Mouse (Mus musculus): ENCODE measurements at regions not wholly inside any gene's neighbourhood (a gene's known extent, or its start where the extent isn't known, plus 50 kb on each side); places are given as distances from the start of the nearest gene placed in this dataset.

DNA sequence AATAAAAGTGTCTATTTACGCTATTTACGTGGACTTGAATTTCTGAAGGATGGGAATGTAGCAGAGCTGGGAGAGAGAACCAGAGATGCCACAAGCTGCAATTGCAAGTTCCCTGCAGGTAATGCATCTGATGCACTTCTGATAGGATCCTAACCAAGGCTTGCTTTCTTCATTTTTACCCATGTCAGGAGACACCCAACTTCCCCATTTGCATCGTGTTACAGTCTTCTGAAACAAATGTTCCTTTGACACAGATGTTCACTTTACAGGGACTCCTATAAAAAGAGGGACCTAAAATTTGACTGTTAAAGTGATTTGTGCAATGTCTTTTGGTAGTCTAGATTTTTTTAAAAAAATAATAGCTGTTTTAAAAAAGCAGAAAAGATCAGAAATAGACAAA is 241.5 kb upstream of the Trib2 start:
- Histone ChIP-seq H3K4me2 (no peak overlapping the region), H3K4me1 (replicated peaks; ENCODE audit: control insufficient read depth, insufficient read depth, low read length) (no peaks in the 10 kb centered on the region), H3K4me3 (ENCODE audit: low read depth, low read length) (no peak overlapping the region), H3K36me3 (ENCODE audit: control insufficient read depth, insufficient read depth, low read length) (no peaks in the 10 kb centered on the region), H3K27ac (ENCODE audit: low read depth, low read length) (no peak overlapping the region), H3K9ac (ENCODE audit: low read depth, low read length) (no peak overlapping the region), H3K27me3 (replicated peaks; ENCODE audit: control insufficient read depth, insufficient read depth, low read length) (no peaks in the 10 kb centered on the region), H3K9me3 (ENCODE audit: control insufficient read depth, low read length) (no peaks in the 10 kb centered on the region)
- ATAC-seq (replicated peaks; ENCODE audit: low FRiP score) (no peak), DNase-seq (ENCODE audit: low spot score) (no peak)
- WGBS = 71% methylated on average over 3 of the region's 3 CpGs

DNA sequence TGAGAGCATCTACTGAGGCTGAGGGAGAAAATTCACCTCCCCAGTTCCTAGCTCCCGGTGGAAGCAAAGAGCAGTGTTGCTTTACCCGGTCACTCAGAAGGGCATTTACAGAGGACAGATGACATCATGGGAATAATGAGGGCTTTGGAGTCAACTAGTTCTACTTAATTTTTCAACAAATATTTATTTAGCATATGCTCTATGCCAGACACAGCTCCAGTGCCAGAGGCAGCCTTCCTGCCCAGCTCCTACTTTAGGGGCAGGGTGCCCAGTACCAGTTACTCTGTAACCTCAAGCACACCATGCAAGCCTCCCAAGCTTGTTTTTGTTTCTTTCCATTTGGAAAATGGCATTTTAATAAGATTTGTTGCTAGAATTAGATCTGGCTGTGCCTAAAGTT is 240.1 kb upstream of the Trib2 start:
- H3K9ac ChIP-seq (ENCODE audit: low read depth, low read length) = no peak overlapping the region
- H3K36me3 ChIP-seq (ENCODE audit: control insufficient read depth, insufficient read depth, low read length) = no peaks in the 10 kb centered on the region
- no peak overlapping the region for H3K4me2 ChIP-seq
- DNase-seq (ENCODE audit: low spot score) (no peak), ATAC-seq (replicated peaks; ENCODE audit: low FRiP score) (no peak)
- 74% methylated on average over 2 of the region's 2 CpGs for WGBS
- no peaks in the 10 kb centered on the region for H3K27me3 ChIP-seq (replicated peaks; ENCODE audit: control insufficient read depth, insufficient read depth, low read length)
- H3K4me3 ChIP-seq (ENCODE audit: low read depth, low read length) = no peak overlapping the region
- H3K27ac ChIP-seq (ENCODE audit: low read depth, low read length) = no peak overlapping the region
- H3K9me3 ChIP-seq (ENCODE audit: control insufficient read depth, low read length) = no peaks in the 10 kb centered on the region
- no peaks in the 10 kb centered on the region for H3K4me1 ChIP-seq (replicated peaks; ENCODE audit: control insufficient read depth, insufficient read depth, low read length)

DNA sequence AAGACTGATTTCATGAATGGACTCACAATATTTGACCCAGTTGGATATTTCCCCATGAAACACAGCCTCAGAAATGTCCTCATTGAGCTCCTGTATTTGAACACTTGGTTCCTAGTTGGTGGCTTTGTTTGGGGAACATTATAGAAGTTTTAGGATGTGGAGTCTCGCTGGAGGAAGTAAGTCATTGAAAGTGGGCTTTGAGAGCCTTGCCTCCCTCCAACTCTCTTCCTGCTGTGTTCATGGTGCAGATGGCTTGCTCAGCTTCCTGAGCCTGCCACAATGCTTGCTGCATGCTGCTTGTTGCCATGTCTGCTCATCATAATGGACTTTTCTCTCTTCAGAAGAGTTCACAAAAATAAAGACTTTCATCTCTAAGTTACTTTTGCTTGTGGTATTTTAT is 239.5 kb upstream of the Trib2 start:
- Histone ChIP-seq H3K27me3 (replicated peaks; ENCODE audit: control insufficient read depth, insufficient read depth, low read length) (no peaks in the 10 kb centered on the region), H3K4me1 (replicated peaks; ENCODE audit: control insufficient read depth, insufficient read depth, low read length) (no peaks in the 10 kb centered on the region), H3K4me2 (no peak overlapping the region), H3K4me3 (ENCODE audit: low read depth, low read length) (no peak overlapping the region), H3K36me3 (ENCODE audit: control insufficient read depth, insufficient read depth, low read length) (no peaks in the 10 kb centered on the region), H3K9me3 (ENCODE audit: control insufficient read depth, low read length) (no peaks in the 10 kb centered on the region), H3K9ac (ENCODE audit: low read depth, low read length) (no peak overlapping the region), H3K27ac (ENCODE audit: low read depth, low read length) (no peak overlapping the region)
- no peak for ATAC-seq (replicated peaks; ENCODE audit: low FRiP score)
- no peak for DNase-seq (ENCODE audit: low spot score)
- WGBS = 37% methylated on average over 1 of the region's 1 CpGs

DNA sequence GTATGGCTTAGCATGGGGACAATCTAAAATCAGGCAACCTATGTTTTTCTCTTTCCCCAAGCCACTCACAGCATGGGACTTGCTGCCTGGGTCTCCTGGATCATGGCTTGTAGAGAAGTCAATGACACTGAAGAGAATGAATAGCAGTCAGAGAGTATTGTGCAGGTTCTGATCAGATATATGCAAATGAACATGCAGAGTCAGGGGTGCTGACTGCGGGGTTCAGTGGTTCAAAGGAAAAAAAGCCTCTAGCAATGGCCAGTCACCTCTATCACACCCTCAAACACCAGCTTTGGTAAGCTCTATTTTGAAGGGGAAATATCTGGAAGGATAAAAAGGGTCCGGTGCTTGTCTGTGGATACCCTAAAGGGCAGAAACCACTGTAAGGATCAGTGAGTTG is 237.9 kb upstream of the Trib2 start:
- WGBS = 81% methylated on average over 2 of the region's 2 CpGs
- Histone ChIP-seq H3K4me2 (no peak overlapping the region), H3K36me3 (ENCODE audit: control insufficient read depth, insufficient read depth, low read length) (no peaks in the 10 kb centered on the region), H3K4me3 (ENCODE audit: low read depth, low read length) (no peak overlapping the region), H3K27ac (ENCODE audit: low read depth, low read length) (no peak overlapping the region), H3K9me3 (ENCODE audit: control insufficient read depth, low read length) (no peaks in the 10 kb centered on the region), H3K4me1 (replicated peaks; ENCODE audit: control insufficient read depth, insufficient read depth, low read length) (no peaks in the 10 kb centered on the region), H3K27me3 (replicated peaks; ENCODE audit: control insufficient read depth, insufficient read depth, low read length) (no peaks in the 10 kb centered on the region), H3K9ac (ENCODE audit: low read depth, low read length) (no peak overlapping the region)
- DNase-seq (ENCODE audit: low spot score) (no peak), ATAC-seq (replicated peaks; ENCODE audit: low FRiP score) (no peak)

DNA sequence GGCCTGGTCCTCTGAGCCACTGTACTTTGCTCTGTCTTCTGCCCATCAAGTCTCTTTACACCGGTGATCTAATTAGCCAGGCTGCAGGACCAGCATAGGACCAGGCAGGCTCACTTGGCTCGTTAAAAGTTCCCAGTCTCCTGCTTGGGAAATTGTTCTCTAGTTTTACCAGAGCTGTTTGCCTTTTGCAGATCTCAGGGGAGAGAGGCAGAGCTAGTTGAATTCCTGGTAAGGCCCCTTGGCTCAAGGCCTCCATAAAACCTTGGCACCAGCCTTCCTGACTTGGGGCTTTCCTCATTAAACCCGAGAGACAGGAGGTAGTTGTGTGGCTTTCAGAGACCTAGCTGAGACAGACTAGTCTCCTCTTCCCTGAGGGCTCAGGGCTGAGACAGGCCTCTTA is 237.0 kb upstream of the Trib2 start:
- Histone ChIP-seq H3K9me3 (ENCODE audit: control insufficient read depth, low read length) (no peaks in the 10 kb centered on the region), H3K4me3 (ENCODE audit: low read depth, low read length) (no peak overlapping the region), H3K4me2 (no peak overlapping the region), H3K27ac (ENCODE audit: low read depth, low read length) (no peak overlapping the region), H3K9ac (ENCODE audit: low read depth, low read length) (no peak overlapping the region), H3K36me3 (ENCODE audit: control insufficient read depth, insufficient read depth, low read length) (no peaks in the 10 kb centered on the region), H3K27me3 (replicated peaks; ENCODE audit: control insufficient read depth, insufficient read depth, low read length) (no peaks in the 10 kb centered on the region), H3K4me1 (replicated peaks; ENCODE audit: control insufficient read depth, insufficient read depth, low read length) (no peaks in the 10 kb centered on the region)
- no peak for DNase-seq (ENCODE audit: low spot score)
- 72% methylated on average over 3 of the region's 3 CpGs for WGBS
- no peak for ATAC-seq (replicated peaks; ENCODE audit: low FRiP score)

DNA sequence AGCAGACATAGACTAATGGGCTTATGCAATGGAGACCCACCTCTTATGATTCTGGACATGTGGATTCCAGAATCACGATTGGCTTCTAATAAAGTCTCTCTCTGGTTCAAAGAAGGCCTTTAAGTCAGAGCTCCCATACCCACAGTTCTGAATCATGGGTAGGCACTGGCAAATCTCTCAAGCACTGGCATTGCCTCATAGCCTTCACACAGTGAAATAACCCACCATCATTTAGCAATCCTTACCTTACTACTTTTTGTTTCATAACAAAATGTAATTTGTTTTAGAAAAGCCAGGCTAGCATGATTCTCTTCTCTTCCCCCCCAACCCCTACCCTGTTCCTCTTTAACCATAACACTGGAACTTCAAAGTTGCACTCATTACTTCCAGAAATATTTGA is 236.3 kb upstream of the Trib2 start:
- Histone ChIP-seq H3K36me3 (ENCODE audit: control insufficient read depth, insufficient read depth, low read length) (no peaks in the 10 kb centered on the region), H3K4me3 (ENCODE audit: low read depth, low read length) (no peak overlapping the region), H3K4me1 (replicated peaks; ENCODE audit: control insufficient read depth, insufficient read depth, low read length) (no peaks in the 10 kb centered on the region), H3K9me3 (ENCODE audit: control insufficient read depth, low read length) (no peaks in the 10 kb centered on the region), H3K4me2 (no peak overlapping the region), H3K27me3 (replicated peaks; ENCODE audit: control insufficient read depth, insufficient read depth, low read length) (no peaks in the 10 kb centered on the region), H3K27ac (ENCODE audit: low read depth, low read length) (no peak overlapping the region), H3K9ac (ENCODE audit: low read depth, low read length) (no peak overlapping the region)
- no peak for ATAC-seq (replicated peaks; ENCODE audit: low FRiP score)
- DNase-seq (ENCODE audit: low spot score) = no peak
- 74% methylated on average over 1 of the region's 1 CpGs for WGBS

DNA sequence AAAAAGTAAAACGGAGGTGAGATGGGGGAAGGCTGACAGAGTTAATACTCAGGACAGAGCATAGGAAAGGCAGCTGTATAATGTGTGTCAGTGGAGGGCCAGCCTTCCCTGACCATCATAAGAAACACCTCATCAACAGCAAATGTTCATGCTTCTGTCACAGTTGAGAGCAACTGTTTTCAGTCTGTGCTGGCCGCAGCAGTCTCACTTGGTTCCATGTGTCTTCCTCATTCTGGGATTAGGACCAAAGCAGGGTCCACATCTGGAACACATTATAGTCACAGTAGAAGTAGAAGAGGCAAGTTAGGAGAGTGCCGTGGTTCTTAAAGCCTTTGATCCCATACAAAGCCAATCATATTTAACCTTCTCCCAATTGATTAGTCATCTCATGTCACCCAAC is 235.6 kb upstream of the Trib2 start:
- 80% methylated on average over 3 of the region's 3 CpGs for WGBS
- H3K4me1 ChIP-seq (replicated peaks; ENCODE audit: control insufficient read depth, insufficient read depth, low read length) = no peaks in the 10 kb centered on the region; the same call in 1 of the 2 replicates
- DNase-seq (ENCODE audit: low spot score) = no peak

DNA sequence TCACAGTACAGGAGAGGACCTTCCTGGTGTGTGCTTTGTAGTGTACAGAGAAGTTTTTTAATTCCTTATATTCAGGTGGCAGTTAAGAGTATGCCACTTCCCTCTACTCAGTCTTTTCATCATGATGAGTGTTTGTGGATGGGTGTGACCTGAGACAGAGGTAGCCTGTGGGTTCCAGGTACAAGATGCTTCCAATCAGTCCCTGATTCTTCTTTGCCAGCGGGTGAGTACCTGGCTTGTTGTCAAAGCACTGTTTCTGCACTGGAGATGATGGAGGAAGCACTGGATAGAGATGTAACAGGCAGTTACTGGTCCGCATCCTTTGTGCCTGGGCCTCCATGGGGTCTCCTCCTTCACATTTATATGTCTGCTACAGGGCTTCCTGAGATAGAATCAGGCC is 234.7 kb upstream of the Trib2 start:
- H3K27ac ChIP-seq (ENCODE audit: low read depth, low read length) = no peak overlapping the region
- no peaks in the 10 kb centered on the region for H3K27me3 ChIP-seq (replicated peaks; ENCODE audit: control insufficient read depth, insufficient read depth, low read length)
- no peaks in the 10 kb centered on the region; the same call in 1 of the 2 replicates for H3K4me1 ChIP-seq (replicated peaks; ENCODE audit: control insufficient read depth, insufficient read depth, low read length)
- no peak overlapping the region for H3K4me3 ChIP-seq (ENCODE audit: low read depth, low read length)
- 84% methylated on average over 2 of the region's 2 CpGs for WGBS
- no peak for ATAC-seq (replicated peaks; ENCODE audit: low FRiP score)
- no peak overlapping the region for H3K9ac ChIP-seq (ENCODE audit: low read depth, low read length)
- no peak overlapping the region for H3K4me2 ChIP-seq
- H3K36me3 ChIP-seq (ENCODE audit: control insufficient read depth, insufficient read depth, low read length) = no peaks in the 10 kb centered on the region
- DNase-seq (ENCODE audit: low spot score) = no peak
- no peaks in the 10 kb centered on the region for H3K9me3 ChIP-seq (ENCODE audit: control insufficient read depth, low read length)

More for the DNA sequence above, 235.6 kb upstream of the Trib2 start:
- Histone ChIP-seq H3K9me3 (ENCODE audit: control insufficient read depth, low read length) (no peaks in the 10 kb centered on the region), H3K27ac (ENCODE audit: low read depth, low read length) (no peak overlapping the region), H3K9ac (ENCODE audit: low read depth, low read length) (no peak overlapping the region), H3K27me3 (replicated peaks; ENCODE audit: control insufficient read depth, insufficient read depth, low read length) (no peaks in the 10 kb centered on the region), H3K4me3 (ENCODE audit: low read depth, low read length) (no peak overlapping the region), H3K4me2 (no peak overlapping the region), H3K36me3 (ENCODE audit: control insufficient read depth, insufficient read depth, low read length) (no peaks in the 10 kb centered on the region)
- ATAC-seq (replicated peaks; ENCODE audit: low FRiP score) = no peak

DNA sequence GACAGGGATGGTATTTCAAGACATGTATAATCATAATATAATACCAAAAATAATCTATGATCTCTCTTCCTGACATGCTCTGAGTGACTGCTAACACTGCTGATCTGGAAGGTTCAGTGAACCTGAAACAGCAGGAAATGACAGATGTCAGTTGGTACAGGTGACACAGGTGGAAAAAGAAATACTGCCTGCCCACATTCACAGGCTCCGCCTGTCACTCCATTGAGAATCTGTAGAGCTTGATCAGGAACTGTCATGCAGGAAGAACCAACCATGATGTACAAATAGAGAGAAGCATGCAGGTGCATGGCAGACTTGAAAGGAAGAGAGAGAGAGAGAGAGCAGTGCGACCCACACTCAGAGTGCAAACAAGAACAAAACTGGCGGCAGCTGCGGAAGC is 232.8 kb upstream of the Trib2 start:
- 81% methylated on average over 4 of the region's 4 CpGs for WGBS

More for the DNA sequence above, 232.8 kb upstream of the Trib2 start:
- DNase-seq (ENCODE audit: low spot score) (no peak), ATAC-seq (replicated peaks; ENCODE audit: low FRiP score) (no peak)
- H3K4me1 ChIP-seq (replicated peaks; ENCODE audit: control insufficient read depth, insufficient read depth, low read length) = peaks cover 8% of the 10 kb centered on the region
- no peak overlapping the region for H3K4me2 ChIP-seq
- H3K27me3 ChIP-seq (replicated peaks; ENCODE audit: control insufficient read depth, insufficient read depth, low read length) = no peaks in the 10 kb centered on the region
- no peaks in the 10 kb centered on the region for H3K9me3 ChIP-seq (ENCODE audit: control insufficient read depth, low read length)
- H3K4me3 ChIP-seq (ENCODE audit: low read depth, low read length) = no peak overlapping the region
- H3K36me3 ChIP-seq (ENCODE audit: control insufficient read depth, insufficient read depth, low read length) = no peaks in the 10 kb centered on the region
- no peak overlapping the region for H3K27ac ChIP-seq (ENCODE audit: low read depth, low read length)
- H3K9ac ChIP-seq (ENCODE audit: low read depth, low read length) = no peak overlapping the region
